Mouse (Mus musculus) B cell, adult 2 months (primary cell): ENCODE data around the gene Hmox2.

Experiments used
- DNase-seq, 2 experiments: peaks; one replicate each; pipeline ENCODE4 v3.0.0; 2022

The Hmox2 gene

GRCm38 (mm10) chr16:4785706-4786105 is 59.5 kb downstream of the Hmox2 start:
- DNase-seq: no peak

- DNase-seq: no peak
Measured at GRCm38 (mm10) chr16:4788176-4788575, 62.0 kb downstream of the Hmox2 start.

DNA sequence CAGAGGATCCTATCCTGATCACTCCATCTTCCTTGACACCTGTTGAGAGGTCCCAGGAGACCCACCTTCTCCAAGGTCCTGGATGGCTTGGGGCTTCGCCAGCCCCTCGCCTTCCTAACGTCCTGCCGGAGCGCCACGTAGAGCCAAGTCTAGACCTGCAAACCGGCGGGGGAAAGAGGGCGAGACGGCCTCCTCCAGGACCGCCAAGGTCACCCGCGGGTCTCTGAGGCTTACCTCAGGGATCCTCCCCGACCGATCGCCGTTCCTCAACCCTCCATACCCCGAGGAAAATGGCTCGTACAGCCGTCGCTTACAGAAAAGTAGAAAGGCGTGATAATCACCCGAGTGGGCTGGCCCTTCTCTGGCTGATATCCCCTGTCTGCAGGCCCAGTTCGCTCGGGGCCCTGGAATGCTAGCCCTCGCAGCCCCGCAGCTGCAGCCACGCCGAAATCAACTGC is 63.2 kb downstream of the Hmox2 start:
- no peak for DNase-seq

- DNase-seq: peak; percentile 97 to 98
Measured at GRCm38 (mm10) chr16:4789810-4790559, 63.8 kb downstream of the Hmox2 start, which contains the start of gene Cdip1. Gene Cdip1, minus strand, starts transcription at chr16:4790292.

- DNase-seq: no peak
Measured at GRCm38 (mm10) chr16:4791332-4791731, 65.2 kb downstream of the Hmox2 start.

GRCm38 (mm10) chr16:4796631-4797030 is 70.5 kb downstream of the Hmox2 start:
- no peak for DNase-seq
